Mouse (Mus musculus) lung, adult 2 months (tissue): Measurements from ENCODE around the gene Gm29666.

Source experiments
- CTCF ChIP-seq: fragments of 200-500 bp; IDR thresholded peaks from 2 replicates; pipeline ENCODE4 v1.5.1; 2011; ENCODE audit warnings: mild to moderate bottlenecking, low read length, control low read depth; ENCODE audit not compliant: insufficient read depth
- POLR2A ChIP-seq: fragments of 200-500 bp; IDR thresholded peaks from 2 replicates; pipeline ENCODE4 v1.6.1; 2011; ENCODE audit warnings: low read depth, mild to moderate bottlenecking, control low read depth, low read length, borderline replicate concordance; ENCODE audit errors: extremely low read depth

- TF ChIP-seq CTCF (0 out of 2 replicates have a peak, but pooled peaks have one; percentile 4), POLR2A (no peak)
Observed at GRCm38 (mm10) chr15:84924781-84925315, 5.0 kb upstream of the Gm29666 start.
